Mouse (Mus musculus) embryonic facial prominence, embryonic 15.5 days (tissue): Measurements from ENCODE around the gene Aven. TPM values are rescaled to one million over a fixed set of nuclear protein-coding genes. Genes with fewer than 3 reads are reported as not detected.

Experiments used
- ATAC-seq: fragments of 200-750 bp; cut with Nextera tagmentation; 2 replicates; pipeline ENCODE4 v1.8.0; 2017; ENCODE audit warnings: low read depth, moderate TSS enrichment; ENCODE audit not compliant: insufficient number of reproducible peaks, low FRiP score, low TSS enrichment
- H3K27ac ChIP-seq: fragments of 300-500 bp; sonication (generic); replicated peaks from 2 replicates; pipeline ENCODE4 v1.5.1; 2015; ENCODE audit warnings: mild to moderate bottlenecking, inconsistent platforms
- H3K27me3 ChIP-seq: fragments of 300-500 bp; sonication (generic); 2 replicates; pipeline ENCODE4 v1.6.1; 2015; ENCODE audit warnings: inconsistent platforms
- H3K36me3 ChIP-seq: fragments of 300-500 bp; sonication (generic); 2 replicates; pipeline ENCODE4 v1.6.1; 2015; ENCODE audit warnings: mild to moderate bottlenecking, inconsistent platforms
- H3K4me1 ChIP-seq: fragments of 300-500 bp; sonication (generic); 2 replicates; pipeline ENCODE4 v1.6.1; 2015; ENCODE audit warnings: inconsistent platforms
- H3K4me2 ChIP-seq: fragments of 300-500 bp; sonication (generic); replicated peaks from 2 replicates; pipeline ENCODE4 v1.6.1; 2015; ENCODE audit warnings: mild to moderate bottlenecking, inconsistent platforms
- H3K4me3 ChIP-seq: fragments of 300-500 bp; sonication (generic); replicated peaks from 2 replicates; pipeline ENCODE4 v1.5.1; 2015; ENCODE audit warnings: mild to moderate bottlenecking, inconsistent platforms
- H3K9ac ChIP-seq: fragments of 300-500 bp; sonication (generic); 2 replicates; pipeline ENCODE4 v1.6.1; 2015; ENCODE audit warnings: inconsistent platforms
- H3K9me3 ChIP-seq: fragments of 300-500 bp; sonication (generic); replicated peaks from 2 replicates; pipeline ENCODE4 v1.6.1; 2016; ENCODE audit warnings: inconsistent platforms
- WGBS: fragments of 180-500 bp; shearing (Covaris S2); methylation state at CpG from one replicate; pipeline ENCODE4 v1.1.7; 2015; 5-methylcytosine and 5-hydroxymethylcytosine counted together
- polyA plus RNA-seq: library from polyadenylated mRNA; unstranded; fragments of >200 nt; fragmentation: Nextera tagmentation; extraction: Ambion mirVana; gene quantifications from 2 replicates; pipeline ENCODE4 v1.2.1, GENCODE M21; 2015

Aven gene
- polyA plus RNA-seq, 1 experiment from 2014 or later: 4.9 TPM

DNA sequence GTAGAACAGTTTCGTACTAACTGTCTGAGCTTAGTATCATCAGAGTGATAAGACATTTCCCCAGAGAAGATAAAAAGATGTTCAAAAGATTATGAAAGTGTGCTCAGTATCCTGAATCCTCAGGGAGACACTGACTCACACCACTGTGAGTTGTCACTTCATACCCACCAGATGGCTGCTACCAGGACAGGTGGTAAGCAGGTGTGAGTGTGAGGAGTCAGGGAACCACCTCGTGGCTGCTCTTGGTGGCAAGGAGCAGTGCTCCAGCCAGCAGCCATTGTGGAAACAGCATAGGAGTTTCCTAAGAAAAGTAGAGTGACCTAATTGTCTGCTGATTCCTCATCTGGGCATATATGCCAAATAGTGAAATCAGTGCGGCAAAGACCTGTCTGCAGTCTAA, 113.8 kb downstream of the Aven start:
- Histone ChIP-seq H3K36me3 (no peaks in the 10 kb centered on the region), H3K9ac (no peak overlapping the region), H3K9me3 (no peaks in the 10 kb centered on the region), H3K27me3 (no peaks in the 10 kb centered on the region), H3K4me3 (no peak overlapping the region), H3K4me1 (no peaks in the 10 kb centered on the region), H3K4me2 (no peak overlapping the region), H3K27ac (no peak overlapping the region)
- no peak for ATAC-seq
- whole genome bisulfite sequencing: 81% methylated on average over 3 of the region's 3 CpGs

DNA sequence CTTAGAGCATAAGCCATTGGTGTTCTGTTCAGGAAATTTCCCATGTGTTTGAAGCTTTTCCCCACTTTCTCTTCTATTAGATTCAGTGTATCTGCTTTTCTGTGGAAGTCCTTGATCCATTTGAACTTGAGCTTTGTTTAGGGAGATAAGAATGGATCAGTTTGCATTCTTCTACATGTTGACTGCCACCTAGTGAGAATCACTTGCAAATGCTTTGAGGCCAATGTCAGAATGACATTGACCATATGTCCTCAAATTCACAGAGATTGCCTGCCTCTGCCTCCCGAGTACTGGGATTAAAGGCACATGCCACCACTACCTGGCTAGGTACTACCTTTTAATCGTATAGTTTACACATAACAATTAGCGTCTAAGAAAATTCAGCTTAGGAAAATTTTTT, 119.9 kb downstream of the Aven start:
- no peak overlapping the region for H3K27ac ChIP-seq
- WGBS: 79% methylated on average over 3 of the region's 3 CpGs
- ATAC-seq: no peak

DNA sequence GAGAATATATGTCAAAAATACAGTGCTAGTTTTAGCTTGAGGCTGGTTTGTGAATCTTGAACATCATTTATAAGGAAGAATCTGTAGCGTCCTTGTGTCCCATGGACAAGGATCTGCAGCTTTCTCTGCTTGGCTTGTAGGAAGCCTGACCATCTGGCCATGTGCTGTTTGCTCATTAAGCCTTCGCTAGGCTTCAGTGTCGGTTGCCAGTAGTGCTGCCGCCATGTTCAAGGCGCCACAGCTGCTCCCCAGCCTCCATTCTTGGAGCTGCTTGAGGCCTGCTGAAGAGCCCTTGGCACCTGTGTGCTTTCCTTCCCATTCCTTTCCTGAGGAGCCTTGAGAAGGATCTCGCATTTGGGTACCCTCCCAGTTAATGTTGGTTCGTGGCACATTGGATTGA, 121.6 kb downstream of the Aven start:
- Histone ChIP-seq H3K4me1 (no peaks in the 10 kb centered on the region), H3K27me3 (no peaks in the 10 kb centered on the region), H3K27ac (no peak overlapping the region), H3K4me2 (no peak overlapping the region), H3K36me3 (no peaks in the 10 kb centered on the region), H3K9me3 (no peaks in the 10 kb centered on the region), H3K9ac (no peak overlapping the region), H3K4me3 (no peak overlapping the region)
- no peak for ATAC-seq
- WGBS: 91% methylated on average over 7 of the region's 7 CpGs

More for the DNA sequence above, 119.9 kb downstream of the Aven start:
- H3K36me3 ChIP-seq: no peaks in the 10 kb centered on the region
- H3K4me3 ChIP-seq: no peak overlapping the region
- H3K4me1 ChIP-seq: no peaks in the 10 kb centered on the region
- H3K4me2 ChIP-seq: no peak overlapping the region
- no peaks in the 10 kb centered on the region for H3K27me3 ChIP-seq
- H3K9me3 ChIP-seq: no peaks in the 10 kb centered on the region
- no peak overlapping the region for H3K9ac ChIP-seq

GRCm38 (mm10) chr2:112617206-112617605, 124.4 kb downstream of the Aven start:
- Histone ChIP-seq H3K9me3 (no peaks in the 10 kb centered on the region), H3K9ac (no peak overlapping the region), H3K36me3 (no peaks in the 10 kb centered on the region), H3K4me3 (no peak overlapping the region), H3K27ac (no peak overlapping the region), H3K27me3 (no peaks in the 10 kb centered on the region), H3K4me2 (no peak overlapping the region), H3K4me1 (no peaks in the 10 kb centered on the region)
- no peak for ATAC-seq
- 39% methylated on average over 3 of the region's 3 CpGs for WGBS

DNA sequence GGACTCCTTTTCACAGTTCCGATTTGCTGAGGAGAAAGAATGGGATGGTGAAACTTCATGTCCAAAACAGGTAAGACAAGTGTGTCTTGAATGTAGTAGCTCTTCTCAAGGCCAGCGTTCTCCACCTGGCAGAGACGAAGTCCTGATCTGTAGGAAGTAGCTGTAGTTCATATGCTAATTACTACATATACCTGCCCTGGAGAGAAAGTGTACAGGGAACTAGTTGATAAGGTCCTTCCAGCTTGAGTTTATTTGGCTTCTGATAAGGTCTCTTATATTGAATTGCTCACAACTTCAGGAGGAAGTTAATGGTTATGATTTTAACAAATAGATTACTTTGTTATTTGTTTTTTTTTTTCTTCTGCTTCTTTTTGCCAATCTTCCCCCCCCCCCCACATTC, 132.4 kb downstream of the Aven start:
- Histone ChIP-seq H3K27ac (no peak overlapping the region), H3K36me3 (no peaks in the 10 kb centered on the region), H3K9ac (no peak overlapping the region), H3K4me1 (no peaks in the 10 kb centered on the region), H3K27me3 (no peaks in the 10 kb centered on the region), H3K4me2 (no peak overlapping the region), H3K9me3 (no peaks in the 10 kb centered on the region), H3K4me3 (no peak overlapping the region)
- ATAC-seq: no peak
- 79% methylated on average over 3 of the region's 3 CpGs for WGBS

DNA sequence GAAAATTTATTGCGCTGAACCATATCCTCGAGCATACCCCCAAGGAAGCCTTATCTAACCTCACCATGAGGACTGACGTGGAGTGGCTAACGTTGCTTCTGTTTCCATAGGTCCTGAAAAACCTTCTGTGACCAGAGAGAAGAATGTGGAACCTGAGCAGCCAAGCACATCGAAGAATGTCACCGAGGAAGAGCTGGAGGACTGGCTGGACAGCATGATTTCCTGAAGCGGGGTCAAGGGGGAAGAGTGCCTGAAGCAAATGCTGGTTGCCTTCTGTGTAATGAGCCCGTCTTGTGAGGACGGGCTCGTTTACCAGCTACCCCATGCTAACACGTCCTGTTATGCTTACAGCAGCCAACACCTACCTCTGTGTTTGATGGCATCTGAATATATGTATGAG, 137.9 kb downstream of the Aven start:
- no peak overlapping the region for H3K4me2 ChIP-seq
- 69% methylated on average over 11 of the region's 11 CpGs for WGBS
- no peak overlapping the region for H3K9ac ChIP-seq
- H3K27ac ChIP-seq: no peak overlapping the region
- H3K4me3 ChIP-seq: no peak overlapping the region
- H3K4me1 ChIP-seq: no peaks in the 10 kb centered on the region
- H3K9me3 ChIP-seq: no peaks in the 10 kb centered on the region
- ATAC-seq: no peak
- 0 out of 2 replicates have a peak, but pooled peaks cover 4% of the 10 kb centered on the region for H3K36me3 ChIP-seq
- H3K27me3 ChIP-seq: no peaks in the 10 kb centered on the region

DNA sequence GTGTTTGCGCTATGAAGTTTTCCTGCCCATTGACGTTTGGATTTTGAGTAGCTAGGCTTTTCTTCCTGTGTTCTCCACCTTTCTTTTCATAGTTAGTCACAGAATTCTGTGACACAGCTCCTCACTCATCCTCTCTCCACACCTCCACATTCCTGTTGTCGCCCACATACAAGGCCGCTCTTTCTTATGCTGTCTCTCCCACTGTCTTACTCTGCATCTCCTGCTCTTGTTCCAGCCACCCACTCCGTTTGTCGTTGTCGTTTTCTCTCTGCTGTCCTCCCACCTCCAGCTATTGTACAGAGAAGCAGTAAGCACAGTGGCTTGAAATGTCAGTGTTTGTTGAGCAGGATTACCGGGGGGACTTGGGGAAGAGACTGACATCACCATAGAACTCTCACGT, 139.8 kb downstream of the Aven start:
- WGBS: 88% methylated on average over 9 of the region's 9 CpGs
- H3K27me3 ChIP-seq: no peaks in the 10 kb centered on the region
- H3K36me3 ChIP-seq: 0 out of 2 replicates have a peak, but pooled peaks cover 4% of the 10 kb centered on the region
- H3K27ac ChIP-seq: no peak overlapping the region
- H3K9ac ChIP-seq: no peak overlapping the region
- no peak overlapping the region for H3K4me2 ChIP-seq
- no peaks in the 10 kb centered on the region for H3K4me1 ChIP-seq
- ATAC-seq: no peak
- H3K4me3 ChIP-seq: no peak overlapping the region
- no peaks in the 10 kb centered on the region for H3K9me3 ChIP-seq

DNA sequence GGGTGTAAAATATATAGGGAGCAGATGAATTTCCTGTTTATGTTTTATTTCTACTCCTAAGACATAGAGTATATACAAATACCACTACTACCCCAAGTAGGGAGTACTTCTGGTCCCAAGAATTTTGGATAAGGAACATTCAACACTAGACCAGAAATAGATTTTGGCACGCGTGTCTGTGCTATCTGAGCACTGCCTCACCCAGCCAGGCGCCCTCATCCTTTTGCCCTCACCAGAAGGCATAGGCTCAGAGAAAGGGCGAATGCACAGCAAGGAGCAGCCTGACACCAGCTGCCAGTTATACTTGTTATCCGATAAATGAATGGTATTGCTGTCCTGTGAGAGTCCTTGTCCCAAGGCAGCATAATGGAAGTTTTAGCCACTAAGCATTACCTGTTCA, 144.4 kb downstream of the Aven start:
- no peak for ATAC-seq
- 89% methylated on average over 5 of the region's 5 CpGs for WGBS
- Histone ChIP-seq H3K9me3 (no peaks in the 10 kb centered on the region), H3K27ac (no peak overlapping the region), H3K4me2 (no peak overlapping the region), H3K9ac (no peak overlapping the region), H3K4me3 (no peak overlapping the region), H3K27me3 (no peaks in the 10 kb centered on the region), H3K4me1 (no peaks in the 10 kb centered on the region), H3K36me3 (no peaks in the 10 kb centered on the region)

- WGBS: 62% methylated on average over 3 of the region's 3 CpGs
These were observed 161.1 kb downstream of the Aven start for GRCm38 (mm10) chr2:112653836-112654235.

GRCm38 (mm10) chr2:112656131-112656530, 163.4 kb downstream of the Aven start:
- H3K27ac ChIP-seq: no peak overlapping the region
- no peak overlapping the region for H3K9ac ChIP-seq
- WGBS: 48% methylated on average over 5 of the region's 5 CpGs

More at GRCm38 (mm10) chr2:112653836-112654235, 161.1 kb downstream of the Aven start:
- Histone ChIP-seq H3K9ac (no peak overlapping the region), H3K27me3 (no peaks in the 10 kb centered on the region), H3K27ac (no peak overlapping the region), H3K4me1 (no peaks in the 10 kb centered on the region), H3K4me2 (no peak overlapping the region), H3K4me3 (no peak overlapping the region), H3K36me3 (no peaks in the 10 kb centered on the region), H3K9me3 (no peaks in the 10 kb centered on the region)
- ATAC-seq: no peak

GRCm38 (mm10) chr2:112669461-112669860, 176.7 kb downstream of the Aven start:
- Histone ChIP-seq H3K4me2 (no peak overlapping the region), H3K27ac (no peak overlapping the region), H3K4me1 (no peaks in the 10 kb centered on the region), H3K9ac (no peak overlapping the region), H3K27me3 (no peaks in the 10 kb centered on the region), H3K4me3 (no peak overlapping the region), H3K36me3 (no peaks in the 10 kb centered on the region), H3K9me3 (no peaks in the 10 kb centered on the region)
- ATAC-seq: no peak
- 80% methylated on average over 3 of the region's 3 CpGs for WGBS

More at GRCm38 (mm10) chr2:112656131-112656530, 163.4 kb downstream of the Aven start:
- Histone ChIP-seq H3K27me3 (no peaks in the 10 kb centered on the region), H3K4me1 (no peaks in the 10 kb centered on the region), H3K36me3 (no peaks in the 10 kb centered on the region), H3K9me3 (no peaks in the 10 kb centered on the region), H3K4me3 (no peak overlapping the region), H3K4me2 (no peak overlapping the region)
- ATAC-seq: no peak

- Histone ChIP-seq H3K4me1 (no peaks in the 10 kb centered on the region), H3K9me3 (no peaks in the 10 kb centered on the region), H3K36me3 (no peaks in the 10 kb centered on the region), H3K27ac (no peak overlapping the region), H3K27me3 (no peaks in the 10 kb centered on the region), H3K9ac (no peak overlapping the region), H3K4me2 (no peak overlapping the region), H3K4me3 (no peak overlapping the region)
- ATAC-seq: no peak
- 79% methylated on average over 2 of the region's 2 CpGs for WGBS
These were observed 183.4 kb downstream of the Aven start for GRCm38 (mm10) chr2:112676175-112676574.
